Mouse (Mus musculus) thymus, adult 2 months (tissue): ENCODE data around the gene Stradb. TPM values are rescaled to one million over a fixed set of nuclear protein-coding genes. Genes with fewer than 3 reads are reported as not detected.

Experiments used
- DNase-seq: peaks from one replicate; pipeline ENCODE4 v3.0.0; 2021
- H3K27ac ChIP-seq: fragments of 200-500 bp; 2 replicates; pipeline ENCODE4 v1.5.1; 2012; ENCODE audit warnings: low read length, control low read depth; ENCODE audit not compliant: control insufficient read depth, insufficient read depth
- H3K27me3 ChIP-seq: fragments of 200-500 bp; 2 replicates; pipeline ENCODE4 v1.6.1; 2012; ENCODE audit warnings: mild to moderate bottlenecking, low read length, moderate library complexity, mixed read lengths; ENCODE audit not compliant: control insufficient read depth, insufficient read depth
- H3K36me3 ChIP-seq: fragments of 200-500 bp; 2 replicates; pipeline ENCODE4 v1.6.1; 2012; ENCODE audit warnings: mild to moderate bottlenecking, low read length, moderate library complexity; ENCODE audit not compliant: control insufficient read depth, insufficient read depth
- H3K4me1 ChIP-seq: fragments of 200-500 bp; replicated peaks from 2 replicates; pipeline ENCODE4 v1.6.1; 2012; ENCODE audit warnings: low read length; ENCODE audit not compliant: control insufficient read depth, insufficient read depth
- H3K4me3 ChIP-seq: fragments of 200-500 bp; 2 replicates; pipeline ENCODE4 v1.5.1; 2012; ENCODE audit warnings: mild to moderate bottlenecking, low read length, control low read depth, moderate library complexity; ENCODE audit not compliant: control insufficient read depth, insufficient read depth
- CTCF ChIP-seq: fragments of 200-500 bp; IDR thresholded peaks from 2 replicates; pipeline ENCODE4 v1.5.1; 2012; ENCODE audit warnings: mild to moderate bottlenecking, control low read depth, low read length, moderate library complexity, borderline replicate concordance; ENCODE audit not compliant: control insufficient read depth, poor library complexity, insufficient read depth; ENCODE audit errors: extremely low read depth
- POLR2A ChIP-seq: fragments of 200-500 bp; IDR thresholded peaks from 2 replicates; pipeline ENCODE4 v1.6.1; 2012; ENCODE audit warnings: mild to moderate bottlenecking, low read length, control low read depth, moderate library complexity; ENCODE audit not compliant: control insufficient read depth, poor library complexity, insufficient read depth; ENCODE audit errors: extremely low read depth
- WGBS: fragments of 180-500 bp; shearing (Covaris S2); methylation state at CpG from one replicate; pipeline ENCODE4 v1.1.7; 2018; 5-methylcytosine and 5-hydroxymethylcytosine counted together
- polyA plus RNA-seq: library from polyadenylated mRNA; depleted of rRNA; stranded (reverse); fragments of >200 nt; gene quantifications from 2 replicates; pipeline ENCODE4 v1.2.3, GENCODE M21; 2012

The Stradb gene
- polyA plus RNA-seq, 1 experiment = 15.6 TPM

- 95% methylated on average over 9 of the region's 9 CpGs for WGBS
- Histone ChIP-seq H3K27me3 (no peaks in the 10 kb centered on the region), H3K36me3 (peaks cover 13% of the 10 kb centered on the region), H3K4me1 (no peaks in the 10 kb centered on the region), H3K27ac (no peak overlapping the region), H3K4me3 (no peak overlapping the region)
- DNase-seq = no peak
- no peak for TF ChIP-seq CTCF
- TF ChIP-seq POLR2A = no peak
Observed at GRCm38 (mm10) chr1:58946718-58947117, 26.6 kb upstream of the Stradb start.

GRCm38 (mm10) chr1:58949561-58950106, 23.7 kb upstream of the Stradb start:
- no peaks in the 10 kb centered on the region for H3K27me3 ChIP-seq
- H3K4me1 ChIP-seq = peaks cover 6% of the 10 kb centered on the region
- TF ChIP-seq CTCF (no peak), POLR2A (no peak)
- DNase-seq = no peak
- H3K27ac ChIP-seq = no peak overlapping the region
- WGBS = 67% methylated on average over 6 of the region's 6 CpGs
- H3K4me3 ChIP-seq = no peak overlapping the region
- H3K36me3 ChIP-seq = peaks cover 13% of the 10 kb centered on the region

- H3K36me3 ChIP-seq = peaks cover 3% of the 10 kb centered on the region
- WGBS = 88% methylated on average over 8 of the region's 8 CpGs
- peaks cover 11% of the 10 kb centered on the region for H3K4me1 ChIP-seq
- DNase-seq = no peak
- no peaks in the 10 kb centered on the region for H3K27me3 ChIP-seq
- H3K4me3 ChIP-seq = no peak overlapping the region
- no peak for TF ChIP-seq POLR2A
- TF ChIP-seq CTCF = no peak
- H3K27ac ChIP-seq = no peak overlapping the region
Observed at GRCm38 (mm10) chr1:58950899-58951648, 22.2 kb upstream of the Stradb start.

- DNase-seq = no peak
- no peak overlapping the region for H3K4me3 ChIP-seq
- no peaks in the 10 kb centered on the region for H3K36me3 ChIP-seq
- no peaks in the 10 kb centered on the region for H3K27me3 ChIP-seq
- TF ChIP-seq POLR2A = no peak
- TF ChIP-seq CTCF = no peak
- no peak overlapping the region for H3K27ac ChIP-seq
- WGBS = 95% methylated on average over 4 of the region's 4 CpGs
- peaks cover 13% of the 10 kb centered on the region for H3K4me1 ChIP-seq
Observed at GRCm38 (mm10) chr1:58951841-58952240, 21.5 kb upstream of the Stradb start.

- no peak for TF ChIP-seq CTCF
- no peak for TF ChIP-seq POLR2A
- WGBS = 94% methylated on average over 5 of the region's 5 CpGs
- Histone ChIP-seq H3K27me3 (no peaks in the 10 kb centered on the region), H3K4me1 (peaks cover 16% of the 10 kb centered on the region), H3K4me3 (no peak overlapping the region), H3K36me3 (no peaks in the 10 kb centered on the region), H3K27ac (no peak overlapping the region)
- no peak for DNase-seq
Observed at GRCm38 (mm10) chr1:58952526-58952925, 20.8 kb upstream of the Stradb start.

GRCm38 (mm10) chr1:58952997-58953396, 20.3 kb upstream of the Stradb start:
- Histone ChIP-seq H3K36me3 (no peaks in the 10 kb centered on the region), H3K27ac (no peak overlapping the region), H3K4me3 (no peak overlapping the region), H3K4me1 (peaks cover 18% of the 10 kb centered on the region), H3K27me3 (no peaks in the 10 kb centered on the region)
- 75% methylated on average over 4 of the region's 4 CpGs for WGBS
- DNase-seq = no peak
- TF ChIP-seq CTCF (no peak), POLR2A (no peak)
